Mouse (Mus musculus) cortical plate, adult 2 months (tissue): Measurements from ENCODE around the gene Htra2.

ENCODE experiments used
- CTCF ChIP-seq: fragments of 200-500 bp; IDR thresholded peaks from 2 replicates; pipeline ENCODE4 v1.5.1; 2011; ENCODE audit warnings: mild to moderate bottlenecking, control low read depth, low read length; ENCODE audit not compliant: insufficient read depth; ENCODE audit errors: extremely low read depth
- POLR2A ChIP-seq: fragments of 200-500 bp; IDR thresholded peaks from 2 replicates; pipeline ENCODE4 v1.6.1; 2011; ENCODE audit warnings: mild to moderate bottlenecking, low read length, control low read depth; ENCODE audit not compliant: insufficient read depth; ENCODE audit errors: extremely low read depth

GRCm38 (mm10) chr6:83020121-83020520 lies 35.0 kb downstream of the Htra2 start:
- TF ChIP-seq POLR2A: no peak
- no peak for TF ChIP-seq CTCF
